Mouse (Mus musculus) liver, embryonic 16.5 days (tissue): ENCODE results near the gene Mief1. TPM values are rescaled to one million over a fixed set of nuclear protein-coding genes. Genes with fewer than 3 reads are reported as not detected.

Experiments
- ATAC-seq: fragments of 200-750 bp; cut with Nextera tagmentation; 2 replicates; pipeline ENCODE4 v1.8.0; 2017; ENCODE audit warnings: low read depth, mild to moderate bottlenecking, moderate number of reproducible peaks, moderate library complexity
- H3K27ac ChIP-seq: fragments of 300-500 bp; sonication (generic); 2 replicates; pipeline ENCODE4 v1.5.1; 2014; ENCODE audit warnings: mild to moderate bottlenecking, low read length
- H3K27me3 ChIP-seq: fragments of 300-500 bp; sonication (generic); 2 replicates; pipeline ENCODE4 v1.6.1; 2014; ENCODE audit warnings: low read depth, low read length, mixed read lengths; ENCODE audit not compliant: control insufficient read depth, insufficient read depth
- H3K36me3 ChIP-seq: fragments of 300-500 bp; sonication (generic); 2 replicates; pipeline ENCODE4 v1.6.1; 2014; ENCODE audit warnings: mild to moderate bottlenecking; ENCODE audit not compliant: control insufficient read depth, insufficient read depth
- H3K4me1 ChIP-seq: fragments of 300-500 bp; sonication (generic); 2 replicates; pipeline ENCODE4 v1.6.1; 2014; ENCODE audit warnings: low read depth, low read length, mixed read lengths; ENCODE audit not compliant: control insufficient read depth
- H3K4me2 ChIP-seq: fragments of 300-500 bp; sonication (generic); 2 replicates; pipeline ENCODE4 v1.6.1; 2014; ENCODE audit warnings: low read depth, low read length, mixed read lengths
- H3K4me3 ChIP-seq: fragments of 300-500 bp; sonication (generic); 2 replicates; pipeline ENCODE4 v1.5.1; 2014; ENCODE audit warnings: low read depth, mild to moderate bottlenecking, low read length
- H3K9ac ChIP-seq: fragments of 300-500 bp; sonication (generic); 2 replicates; pipeline ENCODE4 v1.6.1; 2014; ENCODE audit warnings: low read depth, low read length
- H3K9me3 ChIP-seq: fragments of 300-500 bp; sonication (generic); replicated peaks from 2 replicates; pipeline ENCODE4 v1.6.1; 2016; ENCODE audit warnings: low read length; ENCODE audit not compliant: control insufficient read depth
- WGBS: fragments of 180-500 bp; shearing (Covaris S2); extraction: QIAGEN DNeasy Blood & Tissue Kit; methylation state at CpG from one replicate; pipeline ENCODE4 v1.1.7; 2014; ENCODE audit not compliant: insufficient replicate concordance; 5-methylcytosine and 5-hydroxymethylcytosine counted together
- polyA plus RNA-seq: library from polyadenylated mRNA; unstranded; fragments of >200 nt; fragmentation: Nextera tagmentation; extraction: Ambion mirVana; gene quantifications from 2 replicates; pipeline ENCODE4 v1.2.1, GENCODE M21; 2015

The Mief1 gene
- polyA plus RNA-seq, 1 experiment from 2014 or later: 16.0 TPM

GRCm38 (mm10) chr15:80223751-80224150 is 10.1 kb upstream of the Mief1 start:
- WGBS: 71% methylated on average over 7 of the region's 7 CpGs

GRCm38 (mm10) chr15:80225208-80225607 is 8.6 kb upstream of the Mief1 start:
- ATAC-seq: peak; percentile 72
- 14% methylated on average over 9 of the region's 9 CpGs for WGBS
- Histone ChIP-seq H3K36me3 (no peaks in the 10 kb centered on the region), H3K4me3 (no peak overlapping the region), H3K9me3 (no peaks in the 10 kb centered on the region), H3K4me2 (no peak overlapping the region), H3K27ac (no peak overlapping the region), H3K4me1 (peaks cover 2% of the 10 kb centered on the region; the same call in 1 of the 2 replicates), H3K9ac (no peak overlapping the region), H3K27me3 (no peaks in the 10 kb centered on the region)

More at GRCm38 (mm10) chr15:80223751-80224150, 10.1 kb upstream of the Mief1 start:
- no peaks in the 10 kb centered on the region for H3K27me3 ChIP-seq
- no peak overlapping the region for H3K27ac ChIP-seq
- H3K9me3 ChIP-seq: no peaks in the 10 kb centered on the region
- ATAC-seq: no peak
- no peak overlapping the region for H3K9ac ChIP-seq
- peaks cover 4% of the 10 kb centered on the region for H3K4me1 ChIP-seq
- no peak overlapping the region for H3K4me2 ChIP-seq
- no peaks in the 10 kb centered on the region for H3K36me3 ChIP-seq
- H3K4me3 ChIP-seq: no peak overlapping the region

DNA sequence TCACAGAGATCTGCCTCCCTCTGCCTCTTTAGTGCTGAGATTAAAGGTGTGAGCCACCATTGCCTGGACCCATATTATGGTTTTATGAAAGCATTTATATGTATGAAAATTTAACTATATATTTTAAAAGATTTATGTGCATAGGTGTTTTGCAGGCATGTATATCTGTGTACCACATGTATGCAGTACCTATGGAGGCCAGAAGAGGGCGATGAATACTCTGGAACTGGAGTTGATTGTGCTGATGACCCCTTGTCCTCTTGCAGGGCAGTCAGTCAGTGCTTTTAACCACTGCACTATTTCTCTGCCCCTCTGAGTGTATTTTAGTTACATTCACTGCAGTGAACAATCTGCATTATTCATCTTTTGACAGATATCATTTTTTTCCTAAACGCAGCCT is 8.0 kb upstream of the Mief1 start:
- no peak overlapping the region for H3K4me3 ChIP-seq
- no peak overlapping the region for H3K27ac ChIP-seq
- H3K9me3 ChIP-seq: no peaks in the 10 kb centered on the region
- H3K9ac ChIP-seq: no peak overlapping the region
- H3K4me2 ChIP-seq: no peak overlapping the region
- no peaks in the 10 kb centered on the region for H3K27me3 ChIP-seq
- H3K36me3 ChIP-seq: no peaks in the 10 kb centered on the region
- peak; percentile 64 for ATAC-seq
- 47% methylated on average over 2 of the region's 2 CpGs for WGBS
- peaks cover 2% of the 10 kb centered on the region; the same call in 1 of the 2 replicates for H3K4me1 ChIP-seq

- Histone ChIP-seq H3K27ac (no peak overlapping the region), H3K4me2 (no peak overlapping the region), H3K4me1 (peaks cover 6% of the 10 kb centered on the region), H3K27me3 (no peaks in the 10 kb centered on the region), H3K9me3 (no peaks in the 10 kb centered on the region), H3K9ac (no peak overlapping the region), H3K4me3 (no peak overlapping the region), H3K36me3 (no peaks in the 10 kb centered on the region)
- 67% methylated on average over 17 of the region's 17 CpGs for WGBS
- ATAC-seq: no peak
Observed at GRCm38 (mm10) chr15:80228071-80228800, 5.6 kb upstream of the Mief1 start.

- no peak overlapping the region for H3K27ac ChIP-seq
- no peak for ATAC-seq
- no peak overlapping the region for H3K9ac ChIP-seq
- H3K4me1 ChIP-seq: peaks cover 23% of the 10 kb centered on the region
- no peaks in the 10 kb centered on the region for H3K27me3 ChIP-seq
- no peaks in the 10 kb centered on the region for H3K9me3 ChIP-seq
- H3K4me3 ChIP-seq: no peak overlapping the region
- peaks cover 12% of the 10 kb centered on the region; the same call in 1 of the 2 replicates for H3K36me3 ChIP-seq
- 69% methylated on average over 2 of the region's 2 CpGs for WGBS
- H3K4me2 ChIP-seq: no peak overlapping the region
Observed at GRCm38 (mm10) chr15:80232331-80232730, 1.5 kb upstream of the Mief1 start.

DNA sequence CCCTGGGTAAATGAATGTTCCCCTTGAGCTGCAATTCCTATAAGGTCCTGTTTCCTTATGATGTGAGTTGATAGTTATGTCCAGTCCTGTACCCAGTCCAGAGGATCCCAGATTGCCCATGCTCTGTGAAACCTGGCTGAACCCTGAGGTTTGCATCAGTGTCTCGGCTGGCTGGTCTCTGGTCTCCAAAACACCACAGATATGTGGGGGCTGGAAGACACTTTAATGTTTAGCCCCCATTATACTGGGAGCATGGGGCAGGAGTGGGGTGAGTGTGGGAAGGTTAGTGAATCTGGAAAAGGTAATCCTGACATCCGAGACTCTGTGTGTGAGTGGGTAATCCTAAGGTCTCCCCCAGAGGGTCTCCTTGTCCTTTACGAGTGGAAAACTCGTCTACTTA is 765 bp upstream of the Mief1 start:
- Histone ChIP-seq H3K36me3 (peaks cover 17% of the 10 kb centered on the region), H3K4me1 (peaks cover 23% of the 10 kb centered on the region), H3K9me3 (no peaks in the 10 kb centered on the region), H3K27me3 (no peaks in the 10 kb centered on the region), H3K9ac (peak overlapping the region; percentile 61), H3K4me3 (peak overlapping the region; percentile 50; the same call in 1 of the 2 replicates), H3K27ac (peak overlapping the region; percentile 93), H3K4me2 (peak overlapping the region; percentile 86; the same call in 1 of the 2 replicates)
- ATAC-seq: no peak
- 64% methylated on average over 4 of the region's 4 CpGs for WGBS

DNA sequence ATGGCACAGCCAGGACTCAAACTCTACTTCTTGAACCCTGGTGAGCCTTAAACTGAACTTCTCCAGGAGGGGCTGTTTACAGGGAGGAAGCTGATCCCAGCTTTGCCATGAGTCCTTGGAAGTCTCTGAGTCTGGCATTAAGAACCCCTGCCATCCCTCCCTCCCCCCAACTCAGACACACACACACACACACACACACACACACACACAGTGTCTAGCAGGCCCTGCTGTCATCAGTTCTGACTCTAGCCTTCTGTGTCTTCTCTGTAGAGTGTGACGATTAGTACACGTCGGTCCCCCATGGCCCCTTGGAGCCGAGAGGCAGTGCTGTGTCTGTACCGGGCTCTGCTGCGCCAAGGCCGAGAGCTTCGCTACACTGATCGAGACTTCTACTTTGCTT is 1.7 kb downstream of the Mief1 start, which contains the start of gene AC140267.1:
TSS of gene AC140267.1 (plus strand) at position 301 of the 400 bp plus-strand sequence.
- H3K4me2 ChIP-seq: peak within 1 kb of the TSS; percentile 79
- peak within 1 kb of the TSS; percentile 92 for H3K9ac ChIP-seq
- H3K27ac ChIP-seq: peak within 1 kb of the TSS; percentile 85
- no peaks in the 10 kb centered on the region for H3K9me3 ChIP-seq
- H3K4me3 ChIP-seq: peak within 1 kb of the TSS; percentile 95
- peaks cover 31% of the 10 kb centered on the region for H3K36me3 ChIP-seq
- 94% methylated on average over 9 of the region's 9 CpGs for WGBS
- H3K4me1 ChIP-seq: peaks cover 23% of the 10 kb centered on the region
- ATAC-seq: no peak
- no peaks in the 10 kb centered on the region for H3K27me3 ChIP-seq

GRCm38 (mm10) chr15:80248135-80248534 is 14.3 kb downstream of the Mief1 start:
- Histone ChIP-seq H3K4me3 (no peak overlapping the region), H3K9me3 (no peaks in the 10 kb centered on the region), H3K4me1 (peaks cover 42% of the 10 kb centered on the region), H3K27me3 (no peaks in the 10 kb centered on the region), H3K36me3 (peaks cover 43% of the 10 kb centered on the region), H3K27ac (peak overlapping the region; percentile 41), H3K9ac (no peak overlapping the region; the same call in 1 of the 2 replicates), H3K4me2 (no peak overlapping the region)
- ATAC-seq: no peak
- 90% methylated on average over 12 of the region's 12 CpGs for WGBS

- WGBS: 81% methylated on average over 1 of the region's 1 CpGs
- H3K9ac ChIP-seq: no peak overlapping the region
- H3K4me2 ChIP-seq: no peak overlapping the region
- no peaks in the 10 kb centered on the region for H3K9me3 ChIP-seq
- peaks cover 41% of the 10 kb centered on the region for H3K36me3 ChIP-seq
- ATAC-seq: no peak
- no peak overlapping the region for H3K4me3 ChIP-seq
- H3K4me1 ChIP-seq: peaks cover 47% of the 10 kb centered on the region
- H3K27me3 ChIP-seq: no peaks in the 10 kb centered on the region
- H3K27ac ChIP-seq: peak overlapping the region; percentile 41
Observed at GRCm38 (mm10) chr15:80248596-80248995, 14.8 kb downstream of the Mief1 start.
